Mouse (Mus musculus) heart, postnatal 0 days (tissue): Measurements from ENCODE around the gene Mark2. TPM values are rescaled to one million over a fixed set of nuclear protein-coding genes. Genes with fewer than 3 reads are reported as not detected.
"Not testable (repeated sequence)": the region's sequence is repeated elsewhere in the genome, so short reads cannot be mapped to it uniquely, and the experiment has no call there.

Source experiments
- ATAC-seq: fragments of 200-750 bp; cut with Nextera tagmentation; 2 replicates; pipeline ENCODE4 v1.8.0; 2017; ENCODE audit warnings: low read depth, moderate number of reproducible peaks, moderate library complexity; ENCODE audit not compliant: insufficient read depth
- DNase-seq: peaks from one replicate; pipeline ENCODE4 v3.0.0-alpha.2; 2016; ENCODE audit warnings: low spot score
- H3K27ac ChIP-seq: fragments of 300-500 bp; sonication (generic); 2 replicates; pipeline ENCODE4 v1.5.1; 2014; ENCODE audit warnings: low read depth, mild to moderate bottlenecking
- H3K27me3 ChIP-seq: fragments of 300-500 bp; sonication (generic); 2 replicates; pipeline ENCODE4 v1.6.1; 2014; ENCODE audit warnings: low read length, mixed read lengths; ENCODE audit not compliant: control insufficient read depth, insufficient read depth
- H3K36me3 ChIP-seq: fragments of 300-500 bp; sonication (generic); replicated peaks from 2 replicates; pipeline ENCODE4 v1.6.1; 2014; ENCODE audit warnings: low read length, mixed read lengths; ENCODE audit not compliant: control insufficient read depth, insufficient read depth
- H3K4me1 ChIP-seq: fragments of 300-500 bp; sonication (generic); 2 replicates; pipeline ENCODE4 v1.6.1; 2014; ENCODE audit warnings: antibody characterized with exemption; ENCODE audit not compliant: control insufficient read depth, insufficient read depth
- H3K4me2 ChIP-seq: fragments of 300-500 bp; sonication (generic); 2 replicates; pipeline ENCODE4 v1.6.1; 2014; ENCODE audit warnings: low read depth, mild to moderate bottlenecking, low read length, moderate library complexity
- H3K4me3 ChIP-seq: fragments of 300-500 bp; sonication (generic); 2 replicates; pipeline ENCODE4 v1.5.1; 2014; ENCODE audit warnings: low read depth, low read length
- H3K9ac ChIP-seq: fragments of 300-500 bp; sonication (generic); replicated peaks from 2 replicates; pipeline ENCODE4 v1.6.1; 2014; ENCODE audit warnings: low read depth, low read length, mixed read lengths
- H3K9me3 ChIP-seq: fragments of 300-500 bp; sonication (generic); replicated peaks from 2 replicates; pipeline ENCODE4 v1.6.1; 2016; ENCODE audit warnings: low read length; ENCODE audit not compliant: control insufficient read depth
- CTCF ChIP-seq: IDR thresholded peaks from 2 replicates; pipeline ENCODE4 v1.5.1; 2016; ENCODE audit warnings: antibody characterized with exemption, control low read depth, low read depth
- EP300 ChIP-seq: IDR thresholded peaks from 2 replicates; pipeline ENCODE4 v1.6.1; 2016; ENCODE audit warnings: antibody characterized with exemption, low read depth
- WGBS: fragments of 180-500 bp; shearing (Covaris S2); extraction: QIAGEN DNeasy Blood & Tissue Kit; methylation state at CpG from one replicate; pipeline ENCODE4 v1.1.7; 2014; 5-methylcytosine and 5-hydroxymethylcytosine counted together
- polyA plus RNA-seq: library from polyadenylated mRNA; unstranded; fragments of >200 nt; fragmentation: Nextera tagmentation; extraction: Ambion mirVana; gene quantifications from 2 replicates; pipeline ENCODE4 v1.2.1, GENCODE M21; 2015
- total RNA-seq: library from RNA; depleted of rRNA; stranded (reverse); fragments of >200 nt; gene quantifications from 2 replicates; pipeline ENCODE4 v1.2.3, GENCODE M21; 2014; ENCODE audit warnings: low replicate concordance

The Mark2 gene
- total and polyA plus RNA-seq, 2 experiments from 2014 or later, result 17.8 to 35.2 TPM

GRCm38 (mm10) chr19:7381906-7382247 is 40.2 kb upstream of the Mark2 start:
- Histone ChIP-seq H3K9me3 (peaks cover 8% of the 10 kb centered on the region; the same call in 1 of the 2 replicates), H3K9ac (peak overlapping the region; percentile 94), H3K4me1 (peaks cover 14% of the 10 kb centered on the region), H3K36me3 (no peaks in the 10 kb centered on the region), H3K4me2 (peak overlapping the region; percentile 79), H3K4me3 (peak overlapping the region; percentile 87), H3K27ac (peak overlapping the region; percentile 87), H3K27me3 (no peaks in the 10 kb centered on the region)
- WGBS, result 2% methylated on average over 8 of the region's 8 CpGs
- ATAC-seq (no peak), DNase-seq (no peak)
- TF ChIP-seq CTCF, result no peak
- TF ChIP-seq EP300, result no peak

GRCm38 (mm10) chr19:7377639-7378038 is 36.0 kb upstream of the Mark2 start:
- peaks cover 29% of the 10 kb centered on the region for H3K36me3 ChIP-seq
- H3K4me1 ChIP-seq, result 0 out of 2 replicates have a peak, but pooled peaks cover 11% of the 10 kb centered on the region
- no peak overlapping the region for H3K4me3 ChIP-seq
- H3K4me2 ChIP-seq, result no peak overlapping the region
- no peak for TF ChIP-seq EP300
- no peak for TF ChIP-seq CTCF
- 60% methylated on average over 2 of the region's 2 CpGs for WGBS
- H3K9ac ChIP-seq, result no peak overlapping the region
- H3K27ac ChIP-seq, result no peak overlapping the region
- no peaks in the 10 kb centered on the region for H3K9me3 ChIP-seq
- ATAC-seq (no peak), DNase-seq (no peak)
- H3K27me3 ChIP-seq, result no peaks in the 10 kb centered on the region

- Histone ChIP-seq H3K9me3 (no peaks in the 10 kb centered on the region), H3K4me3 (no peak overlapping the region), H3K4me2 (no peak overlapping the region), H3K4me1 (0 out of 2 replicates have a peak, but pooled peaks cover 5% of the 10 kb centered on the region), H3K9ac (no peak overlapping the region), H3K27ac (no peak overlapping the region), H3K36me3 (peaks cover 57% of the 10 kb centered on the region), H3K27me3 (no peaks in the 10 kb centered on the region)
- DNase-seq, result no peak
- 93% methylated on average over 8 of the region's 8 CpGs for WGBS
- no peak for TF ChIP-seq CTCF
- TF ChIP-seq EP300, result no peak
- no peak for ATAC-seq
Observed at GRCm38 (mm10) chr19:7374491-7374890, 32.8 kb upstream of the Mark2 start.

- H3K4me2 ChIP-seq, H3K4me1 ChIP-seq, DNase-seq, H3K27ac ChIP-seq, H3K27me3 ChIP-seq, H3K9me3 ChIP-seq, ATAC-seq, H3K4me3 ChIP-seq, H3K9ac ChIP-seq: not testable (repeated sequence)
- peaks cover 70% of the 10 kb centered on the region for H3K36me3 ChIP-seq
- WGBS, result 81% methylated on average over 4 of the region's 4 CpGs
Observed at GRCm38 (mm10) chr19:7369469-7369868, 27.8 kb upstream of the Mark2 start.

- Histone ChIP-seq H3K9ac (no peak overlapping the region), H3K4me1 (no peaks in the 10 kb centered on the region), H3K27me3 (no peaks in the 10 kb centered on the region), H3K27ac (no peak overlapping the region), H3K4me2 (no peak overlapping the region), H3K4me3 (no peak overlapping the region), H3K36me3 (peaks cover 20% of the 10 kb centered on the region; the same call in 1 of the 2 replicates), H3K9me3 (no peaks in the 10 kb centered on the region)
- DNase-seq, result no peak
- 63% methylated on average over 6 of the region's 6 CpGs for WGBS
- no peak for ATAC-seq
- TF ChIP-seq EP300, result no peak
- TF ChIP-seq CTCF, result no peak
Observed at GRCm38 (mm10) chr19:7353636-7354035, 12.0 kb upstream of the Mark2 start.

- no peak for TF ChIP-seq EP300
- TF ChIP-seq CTCF, result no peak
- no peak overlapping the region for H3K9ac ChIP-seq
- H3K4me1 ChIP-seq, result no peaks in the 10 kb centered on the region
- no peak overlapping the region for H3K4me3 ChIP-seq
- H3K27ac ChIP-seq, result no peak overlapping the region
- no peak overlapping the region for H3K4me2 ChIP-seq
- no peaks in the 10 kb centered on the region for H3K27me3 ChIP-seq
- no peak for ATAC-seq
- 65% methylated on average over 11 of the region's 11 CpGs for WGBS
- DNase-seq, result no peak
- H3K36me3 ChIP-seq, result peaks cover 14% of the 10 kb centered on the region; the same call in 1 of the 2 replicates
- no peaks in the 10 kb centered on the region for H3K9me3 ChIP-seq
Observed at GRCm38 (mm10) chr19:7352809-7353495, 11.3 kb upstream of the Mark2 start.
